Mouse (Mus musculus): ENCODE results near the gene Tmem121.

DNA sequence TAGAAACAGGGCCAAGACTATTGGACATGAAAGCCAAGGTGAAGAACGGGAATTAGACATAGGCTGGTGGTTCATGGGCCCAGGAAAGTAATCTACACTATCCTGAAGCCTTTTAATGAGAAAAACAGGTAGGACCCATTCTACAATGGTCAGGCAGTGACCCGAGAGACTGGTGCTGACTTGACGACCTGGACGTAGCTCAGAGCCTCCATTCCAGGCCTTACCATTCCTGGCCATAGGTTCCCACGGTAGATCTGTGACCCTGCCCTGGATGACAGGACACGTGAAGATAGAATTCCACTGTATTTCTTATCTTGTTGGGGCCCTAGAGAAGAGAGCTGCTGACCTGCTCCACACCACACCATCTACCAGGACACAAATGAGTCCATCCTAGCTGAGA is 47.4 kb upstream of the Tmem121 start:
- no peak for TF ChIP-seq FLI1 (IDR thresholded peaks at IDR 0.05; ENCODE audit: low read length)
- TF ChIP-seq GATA1 (IDR thresholded peaks at IDR 0.05; ENCODE audit: borderline replicate concordance, low read length): no peak
